Mouse (Mus musculus): ENCODE data around the gene Parl.

Gene Parl

GRCm38 (mm10) chr16:20237426-20237825, 64.8 kb downstream of the Parl start:
- peak; percentile 85 for DNase-seq (ENCODE audit: low read depth, low spot score)

- peak; percentile 57 for DNase-seq (ENCODE audit: low read depth, low spot score)
Observed at GRCm38 (mm10) chr16:20234406-20234805, 67.8 kb downstream of the Parl start.
